Mouse (Mus musculus) urinary bladder, adult 2 months (tissue): Measurements from ENCODE around the gene Agfg1. TPM values are rescaled to one million over a fixed set of nuclear protein-coding genes. Genes with fewer than 3 reads are reported as not detected.
"Not testable (repeated sequence)": the region's sequence is repeated elsewhere in the genome, so short reads cannot be mapped to it uniquely, and the experiment has no call there.

ENCODE experiments used
- DNase-seq: peaks from one replicate; pipeline ENCODE4 v3.0.0; 2022; ENCODE audit warnings: low spot score
- polyA plus RNA-seq: library from polyadenylated mRNA; depleted of rRNA; stranded (reverse); fragments of >200 nt; gene quantifications from 2 replicates; pipeline ENCODE4 v1.2.3, GENCODE M21; 2012; rRNA removed

Agfg1 gene
- polyA plus RNA-seq, 1 experiment = 30.5 TPM

DNA sequence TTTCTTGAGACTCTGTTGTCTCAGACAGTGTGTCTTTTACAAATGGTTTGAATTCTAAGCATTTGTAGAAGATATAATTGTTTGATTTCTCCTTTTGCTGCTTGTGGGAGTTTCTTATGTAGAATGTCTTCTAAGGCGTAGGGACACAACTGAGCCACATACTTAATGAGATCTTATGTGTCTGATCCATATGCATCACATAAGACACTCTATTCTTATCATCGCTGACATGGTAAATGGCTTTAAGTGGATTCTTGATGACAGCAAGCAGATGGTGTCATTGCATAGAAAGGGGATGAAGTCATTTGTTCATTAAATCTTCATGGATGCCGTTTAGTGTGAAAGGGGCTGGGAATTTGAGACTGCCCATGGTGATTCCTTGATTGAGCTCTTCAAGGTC, 66.6 kb downstream of the Agfg1 start:
- no peak for DNase-seq

- DNase-seq = no peak
Observed at GRCm38 (mm10) chr1:82913025-82913424, 73.7 kb downstream of the Agfg1 start, which contains the start of gene A030005L19Rik. TSS of gene A030005L19Rik (plus strand) at chr1:82913325.

GRCm38 (mm10) chr1:82913434-82913833, 74.2 kb downstream of the Agfg1 start:
- DNase-seq = not testable (repeated sequence)

- no peak for DNase-seq
Observed at GRCm38 (mm10) chr1:82924650-82925049, 85.4 kb downstream of the Agfg1 start, which contains the start of gene A030014E15Rik. TSS of gene A030014E15Rik (plus strand) at chr1:82924917.

DNA sequence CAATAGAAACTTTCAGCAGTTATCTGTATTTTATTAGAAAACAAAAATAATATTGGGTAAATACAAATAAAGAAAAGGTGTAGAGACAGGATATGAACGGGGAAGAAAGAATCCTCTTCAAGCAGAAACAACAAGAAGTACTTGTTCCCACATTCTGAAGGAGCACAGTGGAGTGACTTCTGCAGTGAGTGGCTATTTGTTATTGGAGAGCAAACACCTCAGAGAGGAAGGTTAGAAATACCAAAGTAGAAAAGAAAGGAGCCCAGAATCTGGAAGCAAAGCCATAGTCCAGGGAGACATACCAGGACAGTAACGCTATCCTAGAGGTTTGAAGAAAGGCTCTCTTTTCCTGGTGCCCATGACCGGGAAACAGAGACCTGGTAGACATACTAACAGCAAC, 91.3 kb downstream of the Agfg1 start:
- DNase-seq = not testable (repeated sequence)

DNA sequence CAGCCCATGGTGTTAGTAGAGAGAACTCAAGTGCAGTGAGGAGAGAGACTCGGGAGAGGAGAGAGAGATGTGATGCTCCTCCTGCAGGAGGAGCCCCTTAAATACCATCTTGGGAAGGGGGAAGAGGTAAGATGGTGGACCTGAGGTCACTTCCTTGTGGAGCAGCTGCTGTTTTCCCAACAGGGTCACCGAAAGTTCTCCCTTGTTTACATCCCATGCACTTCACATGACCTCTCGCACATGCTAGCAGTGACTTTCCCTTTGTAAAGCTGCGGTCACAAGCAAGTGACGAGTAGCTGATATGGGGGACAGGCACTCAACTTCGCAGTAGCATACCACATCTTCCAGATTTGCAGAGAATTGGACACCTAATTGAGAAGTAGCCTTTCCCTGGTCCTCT, 92.0 kb downstream of the Agfg1 start, which contains the start of gene Gm6217:
TSS of gene Gm6217 (minus strand) at position 74 of the 400 bp plus-strand sequence.
- not testable (repeated sequence) for DNase-seq

- DNase-seq = no peak
Observed at GRCm38 (mm10) chr1:82938666-82939065, 99.4 kb downstream of the Agfg1 start.

GRCm38 (mm10) chr1:82942505-82942904, 103.2 kb downstream of the Agfg1 start:
- not testable (repeated sequence) for DNase-seq

DNA sequence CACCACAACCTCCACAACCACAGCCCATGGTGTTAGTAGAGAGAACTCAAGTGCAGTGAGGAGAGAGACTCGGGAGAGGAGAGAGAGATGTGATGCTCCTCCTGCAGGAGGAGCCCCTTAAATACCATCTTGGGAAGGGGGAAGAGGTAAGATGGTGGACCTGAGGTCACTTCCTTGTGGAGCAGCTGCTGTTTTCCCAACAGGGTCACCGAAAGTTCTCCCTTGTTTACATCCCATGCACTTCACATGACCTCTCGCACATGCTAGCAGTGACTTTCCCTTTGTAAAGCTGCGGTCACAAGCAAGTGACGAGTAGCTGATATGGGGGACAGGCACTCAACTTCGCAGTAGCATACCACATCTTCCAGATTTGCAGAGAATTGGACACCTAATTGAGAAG, 104.0 kb downstream of the Agfg1 start, which contains the start of gene A030003K21Rik:
TSS of gene A030003K21Rik (minus strand) at position 94 of the 400 bp plus-strand sequence.
- DNase-seq = not testable (repeated sequence)

DNA sequence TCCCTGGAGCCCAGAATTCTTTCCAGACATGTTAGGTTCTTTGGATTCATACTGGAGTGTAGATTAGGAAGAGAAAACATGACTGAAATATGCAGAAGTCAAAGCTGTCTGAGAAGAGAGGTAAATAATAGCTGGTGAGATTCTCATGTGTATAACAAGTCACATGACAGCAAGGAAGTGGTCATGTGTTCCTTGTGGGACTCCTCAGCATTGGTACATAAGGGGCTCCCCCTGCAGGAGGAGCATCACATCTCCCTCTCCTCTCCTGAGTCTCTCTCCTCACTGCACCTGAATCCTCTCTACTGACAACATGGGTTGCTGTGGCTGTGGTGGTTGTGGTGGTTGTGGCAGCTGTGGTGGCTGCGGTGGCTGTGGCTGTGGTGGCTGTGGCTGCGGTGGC, 106.7 kb downstream of the Agfg1 start:
- DNase-seq = not testable (repeated sequence)

DNA sequence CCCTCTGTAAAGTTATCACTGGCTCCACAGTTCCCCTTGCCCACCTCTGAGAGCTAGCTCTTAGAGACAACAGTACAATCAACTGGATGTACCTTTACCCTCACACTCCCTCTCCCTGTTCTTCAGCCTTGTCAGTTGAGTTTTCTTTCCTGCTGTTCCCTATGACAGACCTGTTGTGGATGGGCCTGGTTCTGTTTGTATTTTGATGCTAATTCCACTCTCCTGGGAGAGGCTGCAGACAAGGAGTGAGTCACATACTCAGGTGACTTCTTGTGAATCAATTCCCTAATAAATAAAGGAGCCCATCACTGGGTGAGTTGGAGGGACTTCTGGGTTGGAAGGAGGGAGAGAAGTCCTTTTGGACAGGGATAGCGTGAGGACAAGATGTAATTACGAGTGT, 109.3 kb downstream of the Agfg1 start:
- DNase-seq = no peak

Other genes with a start within 250 kb of the Agfg1 start
- gene Mff, start 114.6 kb upstream of the Agfg1 start, polyA plus RNA-seq = 137 and 151 TPM in 2 replicates
- 0.59 and 0.61 TPM in 2 replicates for gene Tm4sf20, start 71.0 kb upstream of the Agfg1 start, polyA plus RNA-seq
- not detected in 2 replicates for gene Gm47791, start 68.2 kb upstream of the Agfg1 start, polyA plus RNA-seq
- gene A030005L19Rik, start 73.8 kb downstream of the Agfg1 start, polyA plus RNA-seq = 1.1 and 1.7 TPM in 2 replicates
- not detected in 2 replicates for gene A030014E15Rik, start 85.4 kb downstream of the Agfg1 start, polyA plus RNA-seq
- gene Gm6217, start 91.9 kb downstream of the Agfg1 start, polyA plus RNA-seq = not detected in 2 replicates
- not detected in 2 replicates for gene A030003K21Rik, start 103.9 kb downstream of the Agfg1 start, polyA plus RNA-seq
- gene Gm7544, start 116.5 kb downstream of the Agfg1 start, polyA plus RNA-seq = not detected in 2 replicates
- not detected in 2 replicates for gene Gm47955, start 120.8 kb downstream of the Agfg1 start, polyA plus RNA-seq
- not detected in 2 replicates for gene Gm47959, start 161.1 kb downstream of the Agfg1 start, polyA plus RNA-seq
- 2.3 and 3.2 TPM in 2 replicates for gene Slc19a3, start 199.0 kb downstream of the Agfg1 start, polyA plus RNA-seq
- gene Krtap28-10, start 203.0 kb downstream of the Agfg1 start, polyA plus RNA-seq = not detected in 2 replicates
- not detected in 2 replicates for gene Gm47969, start 205.4 kb downstream of the Agfg1 start, polyA plus RNA-seq
- not detected in 2 replicates for gene A030005K14Rik, start 219.9 kb downstream of the Agfg1 start, polyA plus RNA-seq
- not detected in 2 replicates for gene Krtap28-13, start 221.4 kb downstream of the Agfg1 start, polyA plus RNA-seq